Mouse (Mus musculus) olfactory bulb, adult 2 months (tissue): ENCODE results near the gene Hddc3.

Source experiments
- CTCF ChIP-seq: fragments of 200-500 bp; IDR thresholded peaks from 2 replicates; pipeline ENCODE4 v1.5.1; 2012; ENCODE audit warnings: low read depth, mild to moderate bottlenecking, low read length, moderate library complexity; ENCODE audit not compliant: insufficient read depth
- POLR2A ChIP-seq: fragments of 200-500 bp; IDR thresholded peaks from 2 replicates; pipeline ENCODE4 v1.6.1; 2012; ENCODE audit warnings: mild to moderate bottlenecking, low read depth, low read length, moderate library complexity; ENCODE audit not compliant: insufficient read depth

- TF ChIP-seq CTCF = no peak
- no peak for TF ChIP-seq POLR2A
Observed at GRCm38 (mm10) chr7:80334848-80335247, 8.1 kb upstream of the Hddc3 start.
